Mouse (Mus musculus): ENCODE measurements at regions not wholly inside any gene's neighbourhood (a gene's known extent, or its start where the extent isn't known, plus 50 kb on each side); places are given as distances from the start of the nearest gene placed in this dataset.

DNA sequence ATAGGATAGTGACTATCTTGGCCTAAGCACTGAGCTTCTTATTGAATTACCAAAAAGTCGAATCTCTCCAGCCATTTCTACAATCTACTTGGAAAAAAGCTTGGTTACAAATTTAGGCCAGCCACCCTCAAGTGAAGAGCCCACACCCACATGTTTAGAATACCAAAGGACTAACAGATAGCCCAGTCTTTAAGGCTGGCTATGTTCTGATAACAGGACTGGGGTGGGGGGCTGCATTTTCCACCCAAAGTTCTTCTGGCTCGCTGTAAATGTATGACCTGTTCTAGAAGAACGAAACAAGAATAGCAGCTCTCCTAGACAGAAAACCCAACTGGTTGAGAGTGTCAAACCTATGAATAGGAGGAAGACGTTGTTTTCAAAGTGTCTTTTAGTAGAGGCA lies 130.6 kb upstream of the Cited2 start:
- H3K36me3 ChIP-seq (ENCODE audit: control insufficient read depth, insufficient read depth, low read length): no peaks in the 10 kb centered on the region
- no peak for ATAC-seq (ENCODE audit: insufficient number of reproducible peaks, insufficient read depth, low FRiP score, low read depth)
- 80% methylated on average over 4 of the region's 4 CpGs for WGBS
- no peaks in the 10 kb centered on the region for H3K9me3 ChIP-seq (ENCODE audit: control insufficient read depth, low read depth, low read length)
- no peaks in the 10 kb centered on the region for H3K27me3 ChIP-seq (ENCODE audit: control insufficient read depth, insufficient read depth, low read length)
- H3K27ac ChIP-seq (ENCODE audit: low read length): no peak overlapping the region
- no peak overlapping the region for H3K4me3 ChIP-seq (ENCODE audit: low read depth, low read length)
- H3K9ac ChIP-seq (replicated peaks; ENCODE audit: low read depth, low read length): no peak overlapping the region
- H3K4me1 ChIP-seq (ENCODE audit: control insufficient read depth, insufficient read depth, low read length): no peaks in the 10 kb centered on the region
- H3K4me2 ChIP-seq (replicated peaks; ENCODE audit: low read depth, low read length): no peak overlapping the region

GRCm38 (mm10) chr10:17596126-17596525 lies 126.9 kb upstream of the Cited2 start:
- Histone ChIP-seq H3K27ac (ENCODE audit: low read length) (no peak overlapping the region), H3K4me2 (replicated peaks; ENCODE audit: low read depth, low read length) (no peak overlapping the region), H3K9me3 (ENCODE audit: control insufficient read depth, low read depth, low read length) (no peaks in the 10 kb centered on the region), H3K9ac (replicated peaks; ENCODE audit: low read depth, low read length) (no peak overlapping the region), H3K4me3 (ENCODE audit: low read depth, low read length) (no peak overlapping the region), H3K27me3 (ENCODE audit: control insufficient read depth, insufficient read depth, low read length) (no peaks in the 10 kb centered on the region), H3K36me3 (ENCODE audit: control insufficient read depth, insufficient read depth, low read length) (no peaks in the 10 kb centered on the region), H3K4me1 (ENCODE audit: control insufficient read depth, insufficient read depth, low read length) (no peaks in the 10 kb centered on the region)
- WGBS: 78% methylated on average over 1 of the region's 1 CpGs
- no peak; the same call in 1 of the 2 replicates for ATAC-seq (ENCODE audit: insufficient number of reproducible peaks, insufficient read depth, low FRiP score, low read depth)

- no peak overlapping the region for H3K9ac ChIP-seq (replicated peaks; ENCODE audit: low read depth, low read length)
- no peak overlapping the region for H3K4me2 ChIP-seq (replicated peaks; ENCODE audit: low read depth, low read length)
- H3K27ac ChIP-seq (ENCODE audit: low read length): no peak overlapping the region
- ATAC-seq (ENCODE audit: insufficient number of reproducible peaks, insufficient read depth, low FRiP score, low read depth): no peak
- H3K36me3 ChIP-seq (ENCODE audit: control insufficient read depth, insufficient read depth, low read length): no peaks in the 10 kb centered on the region
- no peak overlapping the region for H3K4me3 ChIP-seq (ENCODE audit: low read depth, low read length)
- H3K27me3 ChIP-seq (ENCODE audit: control insufficient read depth, insufficient read depth, low read length): no peaks in the 10 kb centered on the region
- 87% methylated on average over 1 of the region's 1 CpGs for WGBS
- no peaks in the 10 kb centered on the region for H3K9me3 ChIP-seq (ENCODE audit: control insufficient read depth, low read depth, low read length)
- no peaks in the 10 kb centered on the region for H3K4me1 ChIP-seq (ENCODE audit: control insufficient read depth, insufficient read depth, low read length)
These were observed 126.3 kb upstream of the Cited2 start for GRCm38 (mm10) chr10:17596743-17597142.

- Histone ChIP-seq H3K27me3 (ENCODE audit: control insufficient read depth, insufficient read depth, low read length) (no peaks in the 10 kb centered on the region), H3K27ac (ENCODE audit: low read length) (no peak overlapping the region), H3K36me3 (ENCODE audit: control insufficient read depth, insufficient read depth, low read length) (no peaks in the 10 kb centered on the region), H3K9me3 (ENCODE audit: control insufficient read depth, low read depth, low read length) (no peaks in the 10 kb centered on the region), H3K9ac (replicated peaks; ENCODE audit: low read depth, low read length) (no peak overlapping the region), H3K4me3 (ENCODE audit: low read depth, low read length) (no peak overlapping the region), H3K4me1 (ENCODE audit: control insufficient read depth, insufficient read depth, low read length) (no peaks in the 10 kb centered on the region), H3K4me2 (replicated peaks; ENCODE audit: low read depth, low read length) (no peak overlapping the region)
- 75% methylated on average over 10 of the region's 10 CpGs for WGBS
- no peak for ATAC-seq (ENCODE audit: insufficient number of reproducible peaks, insufficient read depth, low FRiP score, low read depth)
These were observed 123.8 kb upstream of the Cited2 start for GRCm38 (mm10) chr10:17599246-17599645.

GRCm38 (mm10) chr10:17599831-17600761 lies 122.9 kb upstream of the Cited2 start:
- H3K27me3 ChIP-seq (ENCODE audit: control insufficient read depth, insufficient read depth, low read length): no peaks in the 10 kb centered on the region
- no peak overlapping the region for H3K27ac ChIP-seq (ENCODE audit: low read length)
- no peaks in the 10 kb centered on the region for H3K36me3 ChIP-seq (ENCODE audit: control insufficient read depth, insufficient read depth, low read length)
- no peaks in the 10 kb centered on the region for H3K9me3 ChIP-seq (ENCODE audit: control insufficient read depth, low read depth, low read length)
- no peak overlapping the region for H3K9ac ChIP-seq (replicated peaks; ENCODE audit: low read depth, low read length)
- H3K4me3 ChIP-seq (ENCODE audit: low read depth, low read length): no peak overlapping the region
- ATAC-seq (ENCODE audit: insufficient number of reproducible peaks, insufficient read depth, low FRiP score, low read depth): no peak
- H3K4me2 ChIP-seq (replicated peaks; ENCODE audit: low read depth, low read length): no peak overlapping the region
- no peaks in the 10 kb centered on the region for H3K4me1 ChIP-seq (ENCODE audit: control insufficient read depth, insufficient read depth, low read length)
- 39% methylated on average over 6 of the region's 6 CpGs for WGBS

GRCm38 (mm10) chr10:17600762-17601108 lies 122.3 kb upstream of the Cited2 start:
- Histone ChIP-seq H3K4me1 (ENCODE audit: control insufficient read depth, insufficient read depth, low read length) (no peaks in the 10 kb centered on the region), H3K27ac (ENCODE audit: low read length) (no peak overlapping the region), H3K9me3 (ENCODE audit: control insufficient read depth, low read depth, low read length) (no peaks in the 10 kb centered on the region), H3K4me2 (replicated peaks; ENCODE audit: low read depth, low read length) (no peak overlapping the region), H3K9ac (replicated peaks; ENCODE audit: low read depth, low read length) (no peak overlapping the region), H3K4me3 (ENCODE audit: low read depth, low read length) (no peak overlapping the region), H3K27me3 (ENCODE audit: control insufficient read depth, insufficient read depth, low read length) (no peaks in the 10 kb centered on the region), H3K36me3 (ENCODE audit: control insufficient read depth, insufficient read depth, low read length) (no peaks in the 10 kb centered on the region)
- WGBS: 39% methylated on average over 3 of the region's 3 CpGs
- no peak for ATAC-seq (ENCODE audit: insufficient number of reproducible peaks, insufficient read depth, low FRiP score, low read depth)

DNA sequence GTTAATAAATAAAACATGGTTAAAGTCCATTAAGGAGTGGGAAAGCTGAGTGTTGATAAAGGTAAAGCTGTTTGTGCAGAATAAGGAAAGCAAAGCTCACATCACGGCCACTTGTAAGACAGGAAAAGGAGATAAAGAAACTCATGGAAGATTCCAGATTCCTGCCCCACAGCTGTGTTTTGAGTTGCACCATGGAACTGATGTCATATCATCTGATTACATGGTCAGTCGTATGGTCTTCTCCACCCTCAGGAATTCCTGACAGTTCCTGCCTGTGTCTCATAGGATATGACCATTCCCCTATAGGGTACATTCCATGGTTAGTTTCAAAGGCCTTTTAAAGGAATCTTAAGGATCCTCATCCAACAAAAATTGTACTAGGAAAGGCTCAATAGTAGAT lies 120.6 kb upstream of the Cited2 start:
- H3K27me3 ChIP-seq (ENCODE audit: control insufficient read depth, insufficient read depth, low read length): no peaks in the 10 kb centered on the region
- no peak overlapping the region for H3K27ac ChIP-seq (ENCODE audit: low read length)
- no peak overlapping the region for H3K4me3 ChIP-seq (ENCODE audit: low read depth, low read length)
- H3K9ac ChIP-seq (replicated peaks; ENCODE audit: low read depth, low read length): no peak overlapping the region
- ATAC-seq (ENCODE audit: insufficient number of reproducible peaks, insufficient read depth, low FRiP score, low read depth): no peak
- WGBS: 49% methylated on average over 2 of the region's 2 CpGs
- H3K4me2 ChIP-seq (replicated peaks; ENCODE audit: low read depth, low read length): no peak overlapping the region
- no peaks in the 10 kb centered on the region for H3K36me3 ChIP-seq (ENCODE audit: control insufficient read depth, insufficient read depth, low read length)
- H3K9me3 ChIP-seq (ENCODE audit: control insufficient read depth, low read depth, low read length): no peaks in the 10 kb centered on the region
- no peaks in the 10 kb centered on the region for H3K4me1 ChIP-seq (ENCODE audit: control insufficient read depth, insufficient read depth, low read length)

GRCm38 (mm10) chr10:17608220-17608619 lies 114.8 kb upstream of the Cited2 start:
- Histone ChIP-seq H3K4me3 (ENCODE audit: low read depth, low read length) (no peak overlapping the region), H3K36me3 (ENCODE audit: control insufficient read depth, insufficient read depth, low read length) (no peaks in the 10 kb centered on the region), H3K4me2 (replicated peaks; ENCODE audit: low read depth, low read length) (no peak overlapping the region), H3K27me3 (ENCODE audit: control insufficient read depth, insufficient read depth, low read length) (no peaks in the 10 kb centered on the region), H3K9me3 (ENCODE audit: control insufficient read depth, low read depth, low read length) (no peaks in the 10 kb centered on the region), H3K9ac (replicated peaks; ENCODE audit: low read depth, low read length) (no peak overlapping the region), H3K27ac (ENCODE audit: low read length) (no peak overlapping the region), H3K4me1 (ENCODE audit: control insufficient read depth, insufficient read depth, low read length) (no peaks in the 10 kb centered on the region)
- ATAC-seq (ENCODE audit: insufficient number of reproducible peaks, insufficient read depth, low FRiP score, low read depth): no peak
- 70% methylated on average over 7 of the region's 7 CpGs for WGBS

- H3K4me3 ChIP-seq (ENCODE audit: low read depth, low read length): no peak overlapping the region
- no peak; the same call in 1 of the 2 replicates for ATAC-seq (ENCODE audit: insufficient number of reproducible peaks, insufficient read depth, low FRiP score, low read depth)
- no peaks in the 10 kb centered on the region for H3K4me1 ChIP-seq (ENCODE audit: control insufficient read depth, insufficient read depth, low read length)
- no peak overlapping the region for H3K4me2 ChIP-seq (replicated peaks; ENCODE audit: low read depth, low read length)
- H3K27ac ChIP-seq (ENCODE audit: low read length): no peak overlapping the region
- no peak overlapping the region for H3K9ac ChIP-seq (replicated peaks; ENCODE audit: low read depth, low read length)
- H3K27me3 ChIP-seq (ENCODE audit: control insufficient read depth, insufficient read depth, low read length): no peaks in the 10 kb centered on the region
- no peaks in the 10 kb centered on the region for H3K9me3 ChIP-seq (ENCODE audit: control insufficient read depth, low read depth, low read length)
- H3K36me3 ChIP-seq (ENCODE audit: control insufficient read depth, insufficient read depth, low read length): no peaks in the 10 kb centered on the region
- WGBS: 67% methylated on average over 7 of the region's 7 CpGs
These were observed 112.4 kb upstream of the Cited2 start for GRCm38 (mm10) chr10:17610592-17610991.

All from stomach, embryonic 14.5 days (tissue).